Mouse (Mus musculus) kidney, adult 2 months (tissue): ENCODE measurements around the gene Myoz1. TPM values are rescaled to one million over a fixed set of nuclear protein-coding genes. Genes with fewer than 3 reads are reported as not detected.
"Not testable (repeated sequence)": the region's sequence is repeated elsewhere in the genome, so short reads cannot be mapped to it uniquely, and the experiment has no call there.

ENCODE experiments used
- DNase-seq: peaks from one replicate; pipeline ENCODE4 v3.0.0; 2021
- H3K27ac ChIP-seq: fragments of 200-500 bp; 2 replicates; pipeline ENCODE4 v1.5.1; 2012; ENCODE audit warnings: low read depth, low read length, control low read depth, inconsistent platforms; ENCODE audit not compliant: insufficient read depth
- H3K27me3 ChIP-seq: fragments of 200-500 bp; replicated peaks from 2 replicates; pipeline ENCODE4 v1.6.1; 2012; ENCODE audit warnings: mild to moderate bottlenecking, moderate library complexity, low read length, inconsistent platforms; ENCODE audit not compliant: control insufficient read depth, insufficient read depth
- H3K36me3 ChIP-seq: fragments of 200-500 bp; 2 replicates; pipeline ENCODE4 v1.6.1; 2012; ENCODE audit warnings: mild to moderate bottlenecking, moderate library complexity, low read length, inconsistent platforms; ENCODE audit not compliant: control insufficient read depth, insufficient read depth
- H3K4me1 ChIP-seq: fragments of 200-500 bp; 2 replicates; pipeline ENCODE4 v1.6.1; 2011; ENCODE audit warnings: low read length; ENCODE audit not compliant: control insufficient read depth, insufficient read depth
- H3K4me3 ChIP-seq: fragments of 200-500 bp; 2 replicates; pipeline ENCODE4 v1.5.1; 2011; ENCODE audit warnings: mild to moderate bottlenecking, low read depth, low read length, control low read depth; ENCODE audit not compliant: insufficient read depth
- CTCF ChIP-seq: fragments of 200-500 bp; conservative IDR thresholded peaks from 2 replicates; pipeline ENCODE4 v1.5.1; 2011; ENCODE audit warnings: low read depth, mild to moderate bottlenecking, control low read depth, low read length, moderate library complexity, mixed read lengths; ENCODE audit not compliant: insufficient read depth, insufficient read length
- POLR2A ChIP-seq: fragments of 200-500 bp; IDR thresholded peaks from one replicate; pipeline ENCODE4 v1.6.1; 2011; ENCODE audit warnings: low read depth, low read length, control low read depth
- WGBS: fragments of 180-500 bp; shearing (Covaris S2); methylation state at CpG from one replicate; pipeline ENCODE4 v1.1.7; 2018; 5-methylcytosine and 5-hydroxymethylcytosine counted together
- polyA plus RNA-seq: library from polyadenylated mRNA; depleted of rRNA; stranded (reverse); fragments of >200 nt; gene quantifications from 2 replicates; pipeline ENCODE4 v1.2.3, GENCODE M21; 2012; rRNA removed

The Myoz1 gene
- 0.26 and 8.9 TPM in 2 replicates for polyA plus RNA-seq

- 49% methylated on average over 11 of the region's 11 CpGs for WGBS
- no peak for DNase-seq
Observed at GRCm38 (mm10) chr14:20656361-20656760, at the start of gene Myoz1. TSS of gene Myoz1 (minus strand) at chr14:20656540.

DNA sequence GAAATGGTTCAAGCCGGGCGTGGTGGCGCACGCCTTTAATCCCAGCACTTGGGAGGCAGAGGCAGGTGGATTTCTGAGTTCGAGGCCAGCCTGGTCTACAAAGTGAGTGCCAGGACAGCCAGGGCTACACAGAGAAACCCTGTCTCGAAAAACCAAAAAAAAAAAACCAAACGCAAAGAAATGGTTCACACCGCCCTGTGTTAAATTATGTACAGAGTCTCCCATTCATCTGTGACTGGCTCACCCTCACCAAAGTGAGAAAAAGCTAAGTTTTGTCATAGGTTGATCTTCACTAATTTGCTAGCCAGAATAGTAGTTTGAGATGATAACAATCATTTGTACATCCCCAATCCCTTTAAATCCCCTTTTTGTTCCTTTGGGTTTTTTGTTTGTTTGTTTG is 47.1 kb upstream of the Myoz1 start:
- not testable (repeated sequence) for DNase-seq, H3K4me1 ChIP-seq, H3K27me3 ChIP-seq, H3K36me3 ChIP-seq
- Histone ChIP-seq H3K4me3 (peak overlapping the region; percentile 89), H3K27ac (peak overlapping the region; percentile 78; the same call in 1 of the 2 replicates)
- 8% methylated on average over 8 of the region's 8 CpGs for WGBS

More at GRCm38 (mm10) chr14:20656361-20656760, at the start of gene Myoz1:
- Histone ChIP-seq H3K27me3 (no peaks in the 10 kb centered on the region), H3K4me3 (no peak within 1 kb of the TSS), H3K27ac (no peak within 1 kb of the TSS), H3K4me1 (no peaks in the 10 kb centered on the region), H3K36me3 (no peaks in the 10 kb centered on the region)
- TF ChIP-seq CTCF (no peak), POLR2A (no peak)

DNA sequence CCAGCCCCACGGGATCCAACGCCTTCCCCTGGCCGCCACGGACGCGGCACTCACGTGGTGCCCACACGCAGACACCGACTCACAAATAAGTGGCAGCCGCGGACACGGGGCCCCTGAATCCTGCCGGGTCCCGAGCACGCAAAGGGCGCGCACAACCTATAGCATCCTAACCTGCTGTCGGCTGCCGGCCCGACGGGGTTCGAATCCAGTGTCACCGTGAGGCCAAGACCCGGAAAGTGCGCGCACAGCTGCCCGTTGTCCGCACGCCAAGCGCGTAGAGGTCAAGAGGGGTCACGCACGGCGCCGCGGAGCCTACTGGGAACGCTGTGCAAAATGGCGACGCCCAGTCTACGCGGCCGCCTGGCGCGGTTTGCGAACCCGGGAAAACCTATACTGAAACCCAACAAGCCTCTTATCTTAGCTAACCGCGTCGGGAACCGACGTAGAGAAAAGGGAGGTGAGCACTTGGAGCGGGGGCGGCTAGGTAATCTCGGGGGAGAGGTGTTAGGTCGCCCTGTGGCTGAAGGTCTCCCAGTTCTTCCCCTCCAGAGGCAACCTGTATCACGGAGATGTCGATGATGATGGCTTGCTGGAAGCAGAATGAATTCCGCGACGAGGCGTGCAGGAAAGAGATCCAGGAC is 46.5 kb upstream of the Myoz1 start, which contains the start of gene Chchd1:
Gene Chchd1, plus strand, starts transcription at position 266 of the 641 bp plus-strand sequence.
- TF ChIP-seq CTCF (no peak), POLR2A (peak; percentile 39)
- DNase-seq = peak; percentile 94
- under 1% methylated on average over 61 of the region's 61 CpGs for WGBS

GRCm38 (mm10) chr14:20702096-20702740 is 45.9 kb upstream of the Myoz1 start:
- 7% methylated on average over 15 of the region's 15 CpGs for WGBS

More for the DNA sequence above, 46.5 kb upstream of the Myoz1 start, which contains the start of gene Chchd1:
- Histone ChIP-seq H3K36me3 (no peaks in the 10 kb centered on the region), H3K4me3 (peak within 1 kb of the TSS; percentile 89), H3K27me3 (no peaks in the 10 kb centered on the region), H3K27ac (peak within 1 kb of the TSS; percentile 87), H3K4me1 (peaks cover 5% of the 10 kb centered on the region; the same call in 1 of the 2 replicates)

GRCm38 (mm10) chr14:20701554-20701953 is 45.2 kb upstream of the Myoz1 start:
- H3K4me1 ChIP-seq = peaks cover 9% of the 10 kb centered on the region; the same call in 1 of the 2 replicates
- H3K36me3 ChIP-seq = no peaks in the 10 kb centered on the region
- TF ChIP-seq CTCF (no peak), POLR2A (no peak)
- 71% methylated on average over 8 of the region's 8 CpGs for WGBS
- H3K27ac ChIP-seq = no peak overlapping the region
- no peaks in the 10 kb centered on the region for H3K27me3 ChIP-seq
- no peak for DNase-seq
- 0 out of 2 replicates have a peak overlapping the region, but pooled peaks have one; percentile 6 for H3K4me3 ChIP-seq

More at GRCm38 (mm10) chr14:20702096-20702740, 45.9 kb upstream of the Myoz1 start:
- Histone ChIP-seq H3K27ac (peak overlapping the region; percentile 87), H3K27me3 (no peaks in the 10 kb centered on the region), H3K4me3 (peak overlapping the region; percentile 89), H3K36me3 (no peaks in the 10 kb centered on the region), H3K4me1 (peaks cover 5% of the 10 kb centered on the region; the same call in 1 of the 2 replicates)
- TF ChIP-seq POLR2A (no peak), CTCF (no peak)
- DNase-seq = no peak

GRCm38 (mm10) chr14:20700362-20700761 is 44.0 kb upstream of the Myoz1 start:
- 70% methylated on average over 3 of the region's 3 CpGs for WGBS
- no peak for DNase-seq
- Histone ChIP-seq H3K4me3 (no peak overlapping the region), H3K4me1 (peaks cover 13% of the 10 kb centered on the region; the same call in 1 of the 2 replicates), H3K27ac (no peak overlapping the region), H3K27me3 (no peaks in the 10 kb centered on the region), H3K36me3 (no peaks in the 10 kb centered on the region)
- TF ChIP-seq POLR2A (no peak), CTCF (no peak)

DNA sequence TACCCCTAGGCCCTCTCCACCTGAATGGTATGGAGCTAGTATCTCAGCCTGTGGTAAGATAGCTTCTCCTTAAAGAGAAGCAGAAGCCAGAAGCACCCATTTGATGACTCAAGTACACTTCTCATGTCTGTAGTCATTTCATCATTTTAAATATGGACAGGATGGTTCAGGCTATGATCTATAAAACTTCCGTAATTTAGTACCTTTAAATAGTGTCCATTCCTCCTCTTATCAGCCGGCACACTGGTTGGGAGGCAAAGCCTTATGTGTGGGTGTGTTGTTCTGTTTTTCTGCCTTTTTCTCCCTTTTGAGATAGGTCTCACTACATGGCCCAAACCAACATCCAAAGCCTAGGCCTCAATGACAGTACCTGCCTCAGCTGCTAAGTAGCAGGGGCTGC is 42.2 kb upstream of the Myoz1 start:
- no peak overlapping the region for H3K27ac ChIP-seq
- H3K4me3 ChIP-seq = no peak overlapping the region
- H3K36me3 ChIP-seq = peaks cover 4% of the 10 kb centered on the region; the same call in 1 of the 2 replicates
- TF ChIP-seq POLR2A = no peak
- no peak for TF ChIP-seq CTCF
- H3K27me3 ChIP-seq = no peaks in the 10 kb centered on the region
- no peak for DNase-seq
- H3K4me1 ChIP-seq = peaks cover 18% of the 10 kb centered on the region; the same call in 1 of the 2 replicates
- 79% methylated on average over 2 of the region's 2 CpGs for WGBS
